Mouse (Mus musculus) small intestine, adult 2 months (tissue): ENCODE results near the gene Nup107.

Experiments
- CTCF ChIP-seq: fragments of 200-500 bp; IDR thresholded peaks from 2 replicates; pipeline ENCODE4 v1.5.1; 2012; ENCODE audit warnings: low read depth, mild to moderate bottlenecking, control low read depth, inconsistent platforms, low read length, moderate library complexity, mixed read lengths; ENCODE audit not compliant: insufficient replicate concordance, insufficient read length; ENCODE audit errors: extremely low read depth
- POLR2A ChIP-seq: fragments of 200-500 bp; IDR thresholded peaks from 2 replicates; pipeline ENCODE4 v1.6.1; 2012; ENCODE audit warnings: low read depth, mild to moderate bottlenecking, control low read depth, inconsistent platforms, low read length, moderate library complexity

GRCm38 (mm10) chr10:117726888-117727385 is 65.6 kb downstream of the Nup107 start:
- TF ChIP-seq CTCF (no peak), POLR2A (no peak)
